Mouse (Mus musculus): ENCODE measurements around the gene Krtap2-4. TPM values are rescaled to one million over a fixed set of nuclear protein-coding genes. Genes with fewer than 3 reads are reported as not detected.
"Not testable (repeated sequence)": the region's sequence is repeated elsewhere in the genome, so short reads cannot be mapped to it uniquely, and the experiment has no call there.

Krtap2-4 gene
- not detected in 2 replicates for polyA plus RNA-seq (2015; fragmentation: Nextera tagmentation; extraction: Ambion mirVana)

DNA sequence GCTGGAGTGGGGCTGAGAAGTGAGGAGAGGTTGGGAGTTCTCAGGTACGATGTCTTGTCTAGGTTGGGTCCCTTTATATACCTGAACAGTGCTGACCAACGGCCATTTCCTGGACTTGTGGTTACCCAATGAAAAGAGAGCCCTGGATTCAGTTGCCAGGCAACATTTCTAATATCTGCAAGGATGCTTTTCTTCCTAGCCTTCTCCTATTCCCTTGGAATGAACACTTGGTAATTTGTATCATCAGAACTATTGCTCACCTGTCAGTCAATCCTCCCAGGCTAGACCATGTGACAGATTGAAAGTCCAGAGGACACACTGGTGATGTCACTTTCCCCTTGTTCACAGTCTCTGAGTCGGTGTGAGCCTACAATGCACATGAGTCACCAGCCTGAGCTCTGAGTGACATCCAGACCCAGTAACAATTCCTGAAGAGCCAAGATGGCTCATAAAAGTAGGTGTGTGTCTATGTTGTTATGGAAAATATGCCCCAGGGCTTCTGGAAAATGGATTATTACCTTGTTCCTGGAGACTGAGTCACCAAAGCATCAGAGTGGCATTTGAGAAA lies at the start of gene Krtap2-4:
Gene Krtap2-4, minus strand, starts transcription at position 51 of the 568 bp plus-strand sequence.
- Histone ChIP-seq H3K4me1 (replicated peaks) (no peaks in the 10 kb centered on the region), H3K27me3 (no peaks in the 10 kb centered on the region), H3K9me3 (replicated peaks) (no peaks in the 10 kb centered on the region), H3K4me3 (replicated peaks) (no peak within 1 kb of the TSS), H3K27ac (no peak within 1 kb of the TSS), H3K36me3 (no peaks in the 10 kb centered on the region), H3K4me2 (no peak within 1 kb of the TSS), H3K9ac (no peak within 1 kb of the TSS)
- WGBS (ENCODE audit: insufficient replicate concordance): 45% methylated on average over 3 of the region's 3 CpGs
- DNase-seq (no peak), ATAC-seq (ENCODE audit: low read depth) (no peak)

DNA sequence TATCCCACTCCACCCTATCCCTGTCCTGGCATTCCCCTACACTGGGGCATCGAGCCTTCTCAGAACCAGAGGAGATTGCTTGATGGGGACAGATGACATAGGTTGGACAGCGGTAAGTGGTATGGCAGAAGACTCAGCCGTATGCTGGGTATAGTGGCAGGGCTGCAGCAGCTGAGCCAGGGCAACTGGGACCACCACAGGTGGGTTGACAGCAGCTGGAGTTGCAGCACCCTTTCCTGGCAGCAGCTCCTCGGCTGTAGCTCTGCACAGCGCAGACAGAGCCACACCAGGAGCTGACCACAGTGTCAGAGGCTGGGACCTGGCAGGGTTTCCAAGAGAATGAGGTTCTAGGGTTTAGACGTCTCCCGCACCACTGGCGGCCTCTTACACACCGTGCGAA lies 48.2 kb upstream of the Krtap2-4 start:
- no peak overlapping the region for H3K27ac ChIP-seq
- ATAC-seq (ENCODE audit: low read depth): no peak
- H3K9ac ChIP-seq: no peak overlapping the region
- H3K4me3 ChIP-seq (replicated peaks): no peak overlapping the region
- no peaks in the 10 kb centered on the region for H3K9me3 ChIP-seq (replicated peaks)
- no peaks in the 10 kb centered on the region for H3K36me3 ChIP-seq
- H3K27me3 ChIP-seq: no peaks in the 10 kb centered on the region
- no peaks in the 10 kb centered on the region for H3K4me1 ChIP-seq (replicated peaks)
- no peak overlapping the region for H3K4me2 ChIP-seq
- WGBS (ENCODE audit: insufficient replicate concordance): 63% methylated on average over 10 of the region's 10 CpGs
- DNase-seq: no peak

DNA sequence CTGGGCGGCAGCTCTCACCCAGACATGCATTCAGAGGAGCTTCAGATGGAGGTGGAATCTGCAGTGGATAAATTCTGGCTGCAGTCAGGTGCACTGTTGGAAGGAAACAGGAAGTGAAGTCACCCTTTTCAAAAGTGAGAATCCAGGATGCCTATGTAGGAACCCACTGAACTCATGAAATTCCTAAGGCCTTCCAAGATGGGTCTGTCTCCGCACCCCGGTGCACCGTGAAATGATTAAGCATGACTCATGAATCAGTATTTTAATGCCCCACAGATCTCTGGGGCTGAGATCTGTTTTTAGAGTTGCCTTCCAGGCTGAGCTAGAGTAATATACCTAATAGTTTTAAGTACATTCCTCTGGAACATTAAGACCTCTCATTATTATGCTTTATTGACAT lies 44.6 kb upstream of the Krtap2-4 start:
- DNase-seq (no peak), ATAC-seq (ENCODE audit: low read depth) (no peak)
- Histone ChIP-seq H3K9me3 (replicated peaks) (no peaks in the 10 kb centered on the region), H3K4me3 (replicated peaks) (no peak overlapping the region), H3K4me2 (no peak overlapping the region), H3K9ac (no peak overlapping the region), H3K27me3 (no peaks in the 10 kb centered on the region), H3K36me3 (no peaks in the 10 kb centered on the region), H3K4me1 (replicated peaks) (no peaks in the 10 kb centered on the region), H3K27ac (no peak overlapping the region)
- 76% methylated on average over 4 of the region's 4 CpGs for WGBS (ENCODE audit: insufficient replicate concordance)

DNA sequence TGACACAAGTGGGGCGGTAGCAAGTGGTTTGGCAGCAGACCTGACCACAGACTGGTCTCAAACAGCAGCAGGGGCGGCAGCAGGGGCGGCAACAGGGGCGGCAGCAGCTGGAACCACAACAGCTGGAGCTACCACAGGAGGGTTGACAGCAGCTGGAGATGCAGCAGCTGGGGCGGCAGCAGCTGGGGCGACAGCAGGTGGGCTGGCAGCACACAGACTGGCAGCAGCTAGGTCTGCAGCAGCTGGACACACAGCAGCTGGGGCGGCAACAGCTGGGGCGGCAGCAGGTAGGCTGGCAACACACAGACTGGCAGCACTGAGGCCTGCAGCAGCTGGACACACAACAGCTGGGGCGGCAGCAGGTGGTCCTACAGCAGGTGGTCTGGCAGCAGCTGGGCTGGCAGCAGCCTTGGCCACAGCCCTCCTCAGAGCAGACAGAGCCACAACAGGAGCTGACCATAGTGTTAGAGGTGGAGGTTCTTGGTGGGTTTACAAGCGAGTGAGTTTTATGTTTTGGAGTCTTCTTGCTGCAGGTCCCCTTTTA lies 43.9 kb upstream of the Krtap2-4 start, which contains the start of gene Gm11563:
Gene Gm11563, minus strand, starts transcription at position 494 of the 544 bp plus-strand sequence.
- not testable (repeated sequence) for H3K4me1 ChIP-seq (replicated peaks); H3K27ac ChIP-seq; H3K4me3 ChIP-seq (replicated peaks); ATAC-seq (ENCODE audit: low read depth); H3K9ac ChIP-seq; H3K9me3 ChIP-seq (replicated peaks); H3K27me3 ChIP-seq; H3K36me3 ChIP-seq; H3K4me2 ChIP-seq; DNase-seq
- WGBS (ENCODE audit: insufficient replicate concordance): 48% methylated on average over 10 of the region's 10 CpGs

DNA sequence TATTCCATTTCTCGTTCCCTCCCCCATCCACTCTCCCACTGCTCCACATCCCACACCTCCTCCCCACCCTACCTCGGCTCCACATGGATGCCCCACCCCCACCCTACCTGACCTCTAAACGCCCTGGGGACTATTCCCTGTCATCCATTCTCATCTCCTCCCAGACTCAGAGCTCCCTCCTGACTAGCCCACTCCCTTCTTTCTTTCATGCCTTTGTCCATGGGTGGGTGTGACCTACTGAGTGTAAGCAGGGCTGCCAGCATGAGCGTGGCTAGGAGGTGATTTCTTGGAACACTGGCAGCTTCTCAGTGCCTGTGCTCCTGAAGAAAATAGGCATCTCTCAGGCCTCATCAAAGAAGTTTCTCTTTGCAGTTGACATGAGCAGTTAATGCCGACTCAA lies 42.4 kb upstream of the Krtap2-4 start:
- Histone ChIP-seq H3K9ac (no peak overlapping the region), H3K9me3 (replicated peaks) (no peaks in the 10 kb centered on the region), H3K36me3 (no peaks in the 10 kb centered on the region), H3K4me2 (no peak overlapping the region), H3K27me3 (no peaks in the 10 kb centered on the region), H3K27ac (no peak overlapping the region), H3K4me3 (replicated peaks) (no peak overlapping the region), H3K4me1 (replicated peaks) (no peaks in the 10 kb centered on the region)
- 46% methylated on average over 5 of the region's 5 CpGs for WGBS (ENCODE audit: insufficient replicate concordance)
- ATAC-seq (ENCODE audit: low read depth) (no peak), DNase-seq (no peak)

DNA sequence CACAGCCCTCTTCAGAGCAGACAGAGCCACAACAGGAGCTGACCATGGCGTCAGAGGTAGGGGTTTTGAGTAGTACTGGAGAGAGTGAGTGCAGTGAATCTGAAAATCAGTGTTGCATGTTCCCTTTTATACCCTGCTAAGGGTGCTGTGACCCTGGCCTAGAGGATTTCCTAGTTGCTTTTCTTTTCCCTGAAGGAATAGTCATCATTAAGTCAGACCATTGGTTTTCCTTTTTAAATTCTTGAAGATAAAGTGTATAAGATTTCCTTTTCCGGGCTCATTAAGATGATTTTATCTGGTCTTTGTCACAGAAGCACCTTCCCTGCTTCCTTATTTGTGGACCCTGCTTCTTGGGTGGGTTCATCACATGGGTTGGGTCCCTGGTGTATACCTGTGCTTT lies 35.5 kb upstream of the Krtap2-4 start, which contains the start of gene Gm11555:
Gene Gm11555, minus strand, starts transcription at position 101 of the 400 bp plus-strand sequence.
- Histone ChIP-seq H3K9ac (no peak within 1 kb of the TSS), H3K4me3 (replicated peaks) (no peak within 1 kb of the TSS), H3K27me3 (no peaks in the 10 kb centered on the region), H3K36me3 (no peaks in the 10 kb centered on the region), H3K9me3 (replicated peaks) (no peaks in the 10 kb centered on the region), H3K27ac (no peak within 1 kb of the TSS), H3K4me2 (no peak within 1 kb of the TSS), H3K4me1 (replicated peaks) (no peaks in the 10 kb centered on the region)
- no peak for ATAC-seq (ENCODE audit: low read depth)
- WGBS (ENCODE audit: insufficient replicate concordance): 48% methylated on average over 2 of the region's 2 CpGs
- no peak for DNase-seq

DNA sequence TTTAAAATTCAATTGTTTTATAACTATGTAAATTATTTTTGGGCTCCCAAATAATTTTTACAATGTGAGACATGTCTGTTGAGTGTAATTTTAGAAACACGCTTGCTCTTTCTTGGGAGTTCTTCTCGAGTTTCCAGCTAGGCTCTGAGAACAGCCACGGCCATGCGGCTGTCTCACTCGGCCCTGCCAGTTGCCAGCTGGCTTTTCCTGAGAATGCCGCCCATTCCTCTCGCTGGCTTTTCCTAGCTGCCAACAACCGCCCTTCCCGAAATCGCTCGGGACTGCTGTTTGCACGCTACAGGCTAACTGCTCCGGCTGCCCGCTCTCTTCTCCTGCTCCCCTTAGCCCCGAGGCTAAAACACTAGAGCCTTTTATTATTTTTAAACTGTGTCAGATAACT lies 31.8 kb upstream of the Krtap2-4 start:
- no peak overlapping the region for H3K4me2 ChIP-seq
- ATAC-seq (ENCODE audit: low read depth) (no peak), DNase-seq (no peak)
- WGBS (ENCODE audit: insufficient replicate concordance): 79% methylated on average over 15 of the region's 15 CpGs
- H3K27me3 ChIP-seq: no peaks in the 10 kb centered on the region
- no peaks in the 10 kb centered on the region for H3K36me3 ChIP-seq
- H3K4me1 ChIP-seq (replicated peaks): no peaks in the 10 kb centered on the region
- no peak overlapping the region for H3K27ac ChIP-seq
- no peaks in the 10 kb centered on the region for H3K9me3 ChIP-seq (replicated peaks)
- H3K4me3 ChIP-seq (replicated peaks): no peak overlapping the region
- no peak overlapping the region for H3K9ac ChIP-seq

DNA sequence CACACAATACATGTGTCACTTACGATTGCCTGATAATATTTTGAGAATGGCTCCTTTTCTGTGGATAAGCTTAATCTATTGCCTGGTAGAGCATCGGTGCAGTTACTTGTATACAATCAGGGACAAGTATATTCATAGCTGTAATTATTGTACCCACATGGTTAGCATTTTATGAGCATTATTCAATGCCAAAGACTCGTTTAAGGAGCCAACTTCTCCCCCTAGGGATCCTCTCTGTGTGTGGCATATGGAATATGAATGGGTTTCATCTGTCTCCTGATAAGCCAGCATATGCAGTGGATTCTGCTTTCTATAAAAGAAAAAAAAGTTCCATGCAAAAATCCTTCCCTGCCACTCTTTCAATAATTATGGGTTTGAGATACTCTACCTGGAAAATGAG lies 29.7 kb upstream of the Krtap2-4 start:
- no peak overlapping the region for H3K4me3 ChIP-seq (replicated peaks)
- no peaks in the 10 kb centered on the region for H3K36me3 ChIP-seq
- no peaks in the 10 kb centered on the region for H3K27me3 ChIP-seq
- DNase-seq (no peak), ATAC-seq (ENCODE audit: low read depth) (no peak)
- no peaks in the 10 kb centered on the region for H3K4me1 ChIP-seq (replicated peaks)
- H3K27ac ChIP-seq: no peak overlapping the region
- no peak overlapping the region for H3K9ac ChIP-seq
- no peak overlapping the region for H3K4me2 ChIP-seq
- 49% methylated on average over 3 of the region's 3 CpGs for WGBS (ENCODE audit: insufficient replicate concordance)
- H3K9me3 ChIP-seq (replicated peaks): no peaks in the 10 kb centered on the region

DNA sequence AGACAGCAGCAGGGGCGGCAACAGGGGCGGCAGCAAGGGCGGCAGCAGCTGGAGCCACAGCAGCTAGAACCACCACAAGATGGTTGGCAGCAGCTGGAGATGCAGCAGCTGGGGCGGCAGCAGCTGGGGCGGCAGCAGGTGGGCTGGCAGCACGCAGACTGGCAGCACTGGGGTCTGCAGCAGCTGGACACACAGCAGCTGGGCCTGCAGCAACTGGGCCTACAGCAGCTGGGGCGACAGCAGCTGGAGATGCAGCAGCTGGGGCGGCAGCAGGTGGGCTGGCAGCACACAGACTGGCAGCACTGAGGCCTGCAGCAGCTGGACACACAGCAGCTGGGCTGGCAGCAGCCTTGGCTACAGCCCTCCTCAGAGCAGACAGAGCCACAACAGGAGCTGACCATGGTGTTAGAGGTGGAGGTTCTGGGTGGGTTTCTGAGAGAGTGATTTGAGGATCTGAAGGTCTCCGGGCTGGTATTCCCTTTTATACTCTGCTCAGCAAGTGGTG lies 29.0 kb upstream of the Krtap2-4 start, which contains the start of gene Krtap4-7:
Gene Krtap4-7, minus strand, starts transcription at position 455 of the 505 bp plus-strand sequence.
- H3K27ac ChIP-seq; H3K4me1 ChIP-seq (replicated peaks); H3K4me2 ChIP-seq; H3K27me3 ChIP-seq; ATAC-seq (ENCODE audit: low read depth); H3K9me3 ChIP-seq (replicated peaks); H3K9ac ChIP-seq; DNase-seq; H3K36me3 ChIP-seq; H3K4me3 ChIP-seq (replicated peaks): not testable (repeated sequence)
- WGBS (ENCODE audit: insufficient replicate concordance): 61% methylated on average over 9 of the region's 9 CpGs

DNA sequence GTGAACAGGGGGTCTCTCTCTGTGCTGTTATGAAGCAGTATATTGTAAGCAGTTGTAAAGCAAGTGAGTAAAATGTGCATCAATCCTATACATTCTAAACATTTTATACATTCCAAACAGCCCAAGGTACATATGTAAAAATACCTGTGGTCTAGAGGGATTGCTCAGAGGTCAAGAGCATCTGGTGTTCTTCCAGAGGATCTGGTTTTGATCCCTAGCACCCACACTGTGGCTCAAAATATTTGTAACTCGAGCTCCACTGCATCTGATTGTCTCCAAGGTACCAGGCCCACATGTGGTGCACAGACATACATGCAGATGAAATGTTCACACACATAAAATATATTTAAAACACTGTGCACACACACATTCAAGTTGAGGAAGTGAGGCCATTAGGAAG lies 26.3 kb upstream of the Krtap2-4 start:
- no peaks in the 10 kb centered on the region for H3K4me1 ChIP-seq (replicated peaks)
- no peak for DNase-seq
- H3K9me3 ChIP-seq (replicated peaks): no peaks in the 10 kb centered on the region
- no peak for ATAC-seq (ENCODE audit: low read depth)
- H3K9ac ChIP-seq: no peak overlapping the region
- no peaks in the 10 kb centered on the region for H3K27me3 ChIP-seq
- H3K27ac ChIP-seq: no peak overlapping the region
- no peak overlapping the region for H3K4me2 ChIP-seq
- 0% methylated on average over 1 of the region's 1 CpGs for WGBS (ENCODE audit: insufficient replicate concordance)
- no peak overlapping the region for H3K4me3 ChIP-seq (replicated peaks)
- no peaks in the 10 kb centered on the region for H3K36me3 ChIP-seq

DNA sequence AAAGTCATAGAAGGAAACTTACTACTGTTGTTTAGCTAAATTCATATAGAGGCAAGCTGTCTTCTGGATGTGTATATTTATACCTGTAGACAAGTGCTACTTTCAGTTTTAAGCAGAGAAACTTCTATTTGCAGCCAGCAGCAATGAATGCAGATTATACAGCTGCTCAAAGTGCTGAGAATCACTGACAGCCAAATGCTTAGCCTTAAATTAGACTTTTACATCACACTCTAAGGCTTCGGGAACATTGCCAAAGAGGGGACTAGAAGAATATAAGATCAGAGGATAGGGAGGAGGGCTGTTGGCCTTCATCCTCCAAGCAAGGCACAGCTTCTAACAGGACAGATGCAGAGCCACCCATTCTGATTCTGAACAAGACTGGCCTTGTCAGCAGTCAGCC lies 22.4 kb upstream of the Krtap2-4 start:
- no peak for ATAC-seq (ENCODE audit: low read depth)
- Histone ChIP-seq H3K4me3 (replicated peaks) (no peak overlapping the region), H3K9me3 (replicated peaks) (no peaks in the 10 kb centered on the region), H3K27me3 (no peaks in the 10 kb centered on the region), H3K4me1 (replicated peaks) (no peaks in the 10 kb centered on the region), H3K27ac (no peak overlapping the region), H3K36me3 (no peaks in the 10 kb centered on the region), H3K4me2 (no peak overlapping the region), H3K9ac (no peak overlapping the region)
- DNase-seq: no peak
- 61% methylated on average over 1 of the region's 1 CpGs for WGBS (ENCODE audit: insufficient replicate concordance)

DNA sequence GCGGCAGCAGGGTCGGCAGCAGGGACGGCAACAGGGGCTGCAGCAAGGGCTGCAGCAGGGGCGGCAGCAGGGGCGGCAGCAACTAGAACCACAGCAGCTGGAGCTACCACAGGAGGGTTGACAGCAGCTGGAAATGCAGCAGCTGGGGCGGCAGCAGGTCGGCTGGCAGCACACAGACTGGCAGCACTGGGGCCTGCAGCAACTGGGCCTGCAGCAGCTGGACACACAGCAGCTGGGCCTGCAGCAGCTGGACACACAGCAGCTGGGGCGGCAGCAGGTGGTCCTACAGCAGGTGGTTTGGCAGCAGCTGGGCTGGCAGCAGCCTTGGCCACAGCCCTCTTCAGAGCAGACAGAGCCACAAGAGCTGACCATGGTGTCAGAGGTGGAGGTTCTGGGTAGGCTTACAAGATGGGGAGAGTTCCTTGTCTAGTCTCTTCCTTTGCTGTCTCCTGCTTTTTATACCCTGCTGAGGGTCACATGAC lies 20.0 kb upstream of the Krtap2-4 start, which contains the start of gene Krtap4-2:
Gene Krtap4-2, minus strand, starts transcription at position 432 of the 482 bp plus-strand sequence.
- 24% methylated on average over 8 of the region's 8 CpGs for WGBS (ENCODE audit: insufficient replicate concordance)
- no peak within 1 kb of the TSS for H3K4me2 ChIP-seq
- H3K27ac ChIP-seq: no peak within 1 kb of the TSS
- no peaks in the 10 kb centered on the region for H3K4me1 ChIP-seq (replicated peaks)
- no peak for ATAC-seq (ENCODE audit: low read depth)
- H3K4me3 ChIP-seq (replicated peaks): no peak within 1 kb of the TSS
- no peaks in the 10 kb centered on the region for H3K36me3 ChIP-seq
- no peak for DNase-seq
- no peak within 1 kb of the TSS for H3K9ac ChIP-seq
- H3K9me3 ChIP-seq (replicated peaks): no peaks in the 10 kb centered on the region
- H3K27me3 ChIP-seq: no peaks in the 10 kb centered on the region

Measured in liver, embryonic 13.5 days (tissue).